Mouse (Mus musculus): ENCODE measurements around the gene Zfhx3. TPM values are rescaled to one million over a fixed set of nuclear protein-coding genes. Genes with fewer than 3 reads are reported as not detected.
A peak's percentile ranks its signal among the peaks of the same experiment; 100 is the strongest.

The Zfhx3 gene
- polyA plus RNA-seq, 1 experiment from 2014 or later, result 4.4 TPM

- 80% methylated on average over 3 of the region's 3 CpGs for WGBS
- Histone ChIP-seq H3K4me3 (no peak overlapping the region), H3K36me3 (no peaks in the 10 kb centered on the region), H3K27ac (no peak overlapping the region), H3K9me3 (replicated peaks) (no peaks in the 10 kb centered on the region), H3K4me1 (replicated peaks) (no peaks in the 10 kb centered on the region), H3K4me2 (no peak overlapping the region), H3K9ac (no peak overlapping the region), H3K27me3 (peaks cover 3% of the 10 kb centered on the region; the same call in 1 of the 2 replicates)
- no peak for ATAC-seq (replicated peaks; ENCODE audit: insufficient number of reproducible peaks, insufficient read depth, low FRiP score, low read depth)
These were observed 480.1 kb downstream of the Zfhx3 start for GRCm38 (mm10) chr8:108422521-108422920.

- Histone ChIP-seq H3K9me3 (replicated peaks) (no peaks in the 10 kb centered on the region), H3K4me1 (replicated peaks) (no peaks in the 10 kb centered on the region), H3K27ac (no peak overlapping the region), H3K27me3 (no peaks in the 10 kb centered on the region), H3K36me3 (no peaks in the 10 kb centered on the region), H3K4me2 (no peak overlapping the region), H3K4me3 (no peak overlapping the region), H3K9ac (no peak overlapping the region)
- ATAC-seq (replicated peaks; ENCODE audit: insufficient number of reproducible peaks, insufficient read depth, low FRiP score, low read depth), result no peak
- 65% methylated on average over 8 of the region's 8 CpGs for WGBS
These were observed 481.9 kb downstream of the Zfhx3 start for GRCm38 (mm10) chr8:108424337-108424736.

- ATAC-seq (replicated peaks; ENCODE audit: insufficient number of reproducible peaks, insufficient read depth, low FRiP score, low read depth), result no peak
- H3K36me3 ChIP-seq, result no peaks in the 10 kb centered on the region
- no peaks in the 10 kb centered on the region for H3K9me3 ChIP-seq (replicated peaks)
- no peaks in the 10 kb centered on the region for H3K4me1 ChIP-seq (replicated peaks)
- H3K4me2 ChIP-seq, result no peak overlapping the region
- H3K27me3 ChIP-seq, result no peaks in the 10 kb centered on the region
- 60% methylated on average over 5 of the region's 5 CpGs for WGBS
- no peak overlapping the region for H3K4me3 ChIP-seq
- H3K27ac ChIP-seq, result no peak overlapping the region
- H3K9ac ChIP-seq, result no peak overlapping the region
These were observed 490.9 kb downstream of the Zfhx3 start for GRCm38 (mm10) chr8:108433321-108433720.

- 47% methylated on average over 4 of the region's 4 CpGs for WGBS
- no peak overlapping the region for H3K4me3 ChIP-seq
These were observed 492.1 kb downstream of the Zfhx3 start for GRCm38 (mm10) chr8:108434510-108434909.

GRCm38 (mm10) chr8:108436336-108436735 is 493.9 kb downstream of the Zfhx3 start:
- H3K27me3 ChIP-seq, result no peaks in the 10 kb centered on the region
- no peaks in the 10 kb centered on the region for H3K9me3 ChIP-seq (replicated peaks)
- H3K9ac ChIP-seq, result no peak overlapping the region
- H3K4me1 ChIP-seq (replicated peaks), result no peaks in the 10 kb centered on the region
- WGBS, result 60% methylated on average over 12 of the region's 12 CpGs
- H3K36me3 ChIP-seq, result no peaks in the 10 kb centered on the region
- no peak overlapping the region for H3K4me2 ChIP-seq
- H3K4me3 ChIP-seq, result no peak overlapping the region
- no peak for ATAC-seq (replicated peaks; ENCODE audit: insufficient number of reproducible peaks, insufficient read depth, low FRiP score, low read depth)
- H3K27ac ChIP-seq, result no peak overlapping the region

More at GRCm38 (mm10) chr8:108434510-108434909, 492.1 kb downstream of the Zfhx3 start:
- Histone ChIP-seq H3K36me3 (no peaks in the 10 kb centered on the region), H3K9me3 (replicated peaks) (no peaks in the 10 kb centered on the region), H3K4me2 (no peak overlapping the region), H3K27me3 (no peaks in the 10 kb centered on the region), H3K27ac (no peak overlapping the region), H3K9ac (no peak overlapping the region), H3K4me1 (replicated peaks) (no peaks in the 10 kb centered on the region)
- ATAC-seq (replicated peaks; ENCODE audit: insufficient number of reproducible peaks, insufficient read depth, low FRiP score, low read depth), result no peak

GRCm38 (mm10) chr8:108437316-108437830 is 494.9 kb downstream of the Zfhx3 start:
- no peak overlapping the region for H3K4me3 ChIP-seq
- H3K9me3 ChIP-seq (replicated peaks), result no peaks in the 10 kb centered on the region
- H3K9ac ChIP-seq, result no peak overlapping the region
- H3K4me1 ChIP-seq (replicated peaks), result no peaks in the 10 kb centered on the region
- no peaks in the 10 kb centered on the region for H3K36me3 ChIP-seq
- H3K4me2 ChIP-seq, result no peak overlapping the region
- no peak overlapping the region for H3K27ac ChIP-seq
- H3K27me3 ChIP-seq, result no peaks in the 10 kb centered on the region
- no peak for ATAC-seq (replicated peaks; ENCODE audit: insufficient number of reproducible peaks, insufficient read depth, low FRiP score, low read depth)
- 86% methylated on average over 13 of the region's 13 CpGs for WGBS

GRCm38 (mm10) chr8:108440476-108440875 is 498.0 kb downstream of the Zfhx3 start:
- H3K4me2 ChIP-seq, result no peak overlapping the region
- ATAC-seq (replicated peaks; ENCODE audit: insufficient number of reproducible peaks, insufficient read depth, low FRiP score, low read depth), result no peak
- no peaks in the 10 kb centered on the region for H3K27me3 ChIP-seq
- no peaks in the 10 kb centered on the region for H3K36me3 ChIP-seq
- H3K9me3 ChIP-seq (replicated peaks), result no peaks in the 10 kb centered on the region
- WGBS, result 55% methylated on average over 3 of the region's 3 CpGs
- H3K4me1 ChIP-seq (replicated peaks), result no peaks in the 10 kb centered on the region
- no peak overlapping the region for H3K27ac ChIP-seq
- no peak overlapping the region for H3K9ac ChIP-seq
- no peak overlapping the region for H3K4me3 ChIP-seq

GRCm38 (mm10) chr8:108450847-108451246 is 508.4 kb downstream of the Zfhx3 start:
- Histone ChIP-seq H3K27ac (no peak overlapping the region), H3K4me2 (peak overlapping the region; percentile 13; the same call in 1 of the 2 replicates), H3K9me3 (replicated peaks) (no peaks in the 10 kb centered on the region), H3K9ac (no peak overlapping the region), H3K36me3 (no peaks in the 10 kb centered on the region), H3K4me3 (no peak overlapping the region), H3K27me3 (no peaks in the 10 kb centered on the region), H3K4me1 (replicated peaks) (no peaks in the 10 kb centered on the region)
- 47% methylated on average over 8 of the region's 8 CpGs for WGBS
- ATAC-seq (replicated peaks; ENCODE audit: insufficient number of reproducible peaks, insufficient read depth, low FRiP score, low read depth), result no peak

GRCm38 (mm10) chr8:108454561-108455311 is 512.3 kb downstream of the Zfhx3 start:
- H3K9ac ChIP-seq, result no peak overlapping the region
- 70% methylated on average over 18 of the region's 18 CpGs for WGBS
- no peak overlapping the region for H3K4me3 ChIP-seq
- H3K9me3 ChIP-seq (replicated peaks), result peaks cover 13% of the 10 kb centered on the region; the same call in 1 of the 2 replicates
- no peak for ATAC-seq (replicated peaks; ENCODE audit: insufficient number of reproducible peaks, insufficient read depth, low FRiP score, low read depth)
- no peaks in the 10 kb centered on the region for H3K36me3 ChIP-seq
- H3K4me2 ChIP-seq, result no peak overlapping the region
- H3K27me3 ChIP-seq, result no peaks in the 10 kb centered on the region
- H3K27ac ChIP-seq, result no peak overlapping the region
- no peaks in the 10 kb centered on the region for H3K4me1 ChIP-seq (replicated peaks)

- ATAC-seq (replicated peaks; ENCODE audit: insufficient number of reproducible peaks, insufficient read depth, low FRiP score, low read depth), result no peak
- no peak overlapping the region for H3K4me2 ChIP-seq
These were observed 524.2 kb downstream of the Zfhx3 start for GRCm38 (mm10) chr8:108466653-108467052.

GRCm38 (mm10) chr8:108467172-108468035 is 525.0 kb downstream of the Zfhx3 start:
- no peaks in the 10 kb centered on the region for H3K36me3 ChIP-seq
- no peak for ATAC-seq (replicated peaks; ENCODE audit: insufficient number of reproducible peaks, insufficient read depth, low FRiP score, low read depth)
- H3K4me3 ChIP-seq, result no peak overlapping the region
- H3K9me3 ChIP-seq (replicated peaks), result no peaks in the 10 kb centered on the region
- no peak overlapping the region for H3K27ac ChIP-seq
- no peaks in the 10 kb centered on the region for H3K27me3 ChIP-seq
- WGBS, result 75% methylated on average over 19 of the region's 19 CpGs
- H3K4me1 ChIP-seq (replicated peaks), result no peaks in the 10 kb centered on the region
- no peak overlapping the region for H3K9ac ChIP-seq
- no peak overlapping the region for H3K4me2 ChIP-seq

More at GRCm38 (mm10) chr8:108466653-108467052, 524.2 kb downstream of the Zfhx3 start:
- no peaks in the 10 kb centered on the region for H3K36me3 ChIP-seq
- no peaks in the 10 kb centered on the region for H3K27me3 ChIP-seq
- WGBS, result 73% methylated on average over 6 of the region's 6 CpGs
- no peak overlapping the region for H3K27ac ChIP-seq
- H3K9me3 ChIP-seq (replicated peaks), result no peaks in the 10 kb centered on the region
- H3K4me1 ChIP-seq (replicated peaks), result no peaks in the 10 kb centered on the region
- H3K9ac ChIP-seq, result no peak overlapping the region
- H3K4me3 ChIP-seq, result no peak overlapping the region

All from heart, embryonic 15.5 days (tissue).